Mouse (Mus musculus) intestine, postnatal 0 days (tissue): ENCODE measurements around the gene Psenen. TPM values are rescaled to one million over a fixed set of nuclear protein-coding genes. Genes with fewer than 3 reads are reported as not detected.

ENCODE experiments used
- ATAC-seq: fragments of 200-750 bp; cut with Nextera tagmentation; 2 replicates; pipeline ENCODE4 v1.8.0; 2017; ENCODE audit warnings: mild to moderate bottlenecking, moderate TSS enrichment, moderate library complexity
- H3K27ac ChIP-seq: fragments of 300-500 bp; sonication (generic); 2 replicates; pipeline ENCODE4 v1.5.1; 2014; ENCODE audit warnings: mild to moderate bottlenecking, low read depth, low read length, moderate library complexity
- H3K27me3 ChIP-seq: fragments of 300-500 bp; sonication (generic); replicated peaks from 2 replicates; pipeline ENCODE4 v1.6.1; 2014; ENCODE audit warnings: low read length, mixed read lengths; ENCODE audit not compliant: control insufficient read depth, insufficient read depth
- H3K36me3 ChIP-seq: fragments of 300-500 bp; sonication (generic); 2 replicates; pipeline ENCODE4 v1.6.1; 2014; ENCODE audit warnings: mild to moderate bottlenecking, moderate library complexity; ENCODE audit not compliant: control insufficient read depth, insufficient read depth
- H3K4me1 ChIP-seq: fragments of 300-500 bp; sonication (generic); replicated peaks from 2 replicates; pipeline ENCODE4 v1.6.1; 2014; ENCODE audit warnings: antibody characterized with exemption, low read length, mixed read lengths; ENCODE audit not compliant: control insufficient read depth, insufficient read depth
- H3K4me2 ChIP-seq: fragments of 300-500 bp; sonication (generic); replicated peaks from 2 replicates; pipeline ENCODE4 v1.6.1; 2014; ENCODE audit warnings: low read depth, mild to moderate bottlenecking, moderate library complexity
- H3K4me3 ChIP-seq: fragments of 300-500 bp; sonication (generic); 2 replicates; pipeline ENCODE4 v1.5.1; 2014; ENCODE audit warnings: low read depth, low read length
- H3K9ac ChIP-seq: fragments of 300-500 bp; sonication (generic); 2 replicates; pipeline ENCODE4 v1.6.1; 2014; ENCODE audit warnings: mild to moderate bottlenecking, low read depth, low read length
- H3K9me3 ChIP-seq: fragments of 300-500 bp; sonication (generic); 2 replicates; pipeline ENCODE4 v1.6.1; 2016; ENCODE audit warnings: mixed run types; ENCODE audit not compliant: control insufficient read depth
- CTCF ChIP-seq: sonication (generic); IDR thresholded peaks from 2 replicates; pipeline ENCODE4 v1.5.1; 2016; ENCODE audit warnings: low read depth, mild to moderate bottlenecking, control low read depth, antibody characterized with exemption, moderate library complexity
- WGBS: fragments of 180-500 bp; shearing (Covaris S2); extraction: QIAGEN DNeasy Blood & Tissue Kit; methylation state at CpG from one replicate; pipeline ENCODE4 v1.1.7; 2014; 5-methylcytosine and 5-hydroxymethylcytosine counted together
- microRNA-seq: library from miRNA; unstranded; fragments of <30 nt; microRNA quantifications from one replicate; pipeline ENCODE4, GENCODE M21; 2016
- polyA plus RNA-seq: library from polyadenylated mRNA; unstranded; fragments of >200 nt; fragmentation: Nextera tagmentation; extraction: Ambion mirVana; gene quantifications from 2 replicates; pipeline ENCODE4 v1.2.1, GENCODE M21; 2015

Gene Psenen
- polyA plus RNA-seq, 1 experiment from 2014 or later: 247 TPM

DNA sequence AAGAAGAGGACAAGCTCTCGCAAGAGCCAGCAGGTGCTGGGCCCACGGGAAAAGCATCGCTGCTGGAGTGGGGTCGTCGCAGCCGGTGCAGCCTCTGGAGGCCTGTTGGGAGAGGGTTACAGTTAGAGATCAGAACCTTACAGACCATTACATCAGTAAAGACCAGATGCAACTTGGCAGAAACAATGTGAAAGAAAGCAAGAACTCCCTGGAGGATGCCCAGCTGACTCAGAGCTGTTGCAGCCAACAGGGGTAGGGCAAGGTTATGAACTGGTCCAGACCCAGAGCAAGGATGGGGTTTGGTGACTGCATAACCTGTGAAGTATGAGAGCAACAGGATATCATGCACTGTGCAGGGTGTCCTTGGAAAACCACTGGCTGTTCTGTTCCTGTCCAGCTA, 38.9 kb downstream of the Psenen start:
- H3K9ac ChIP-seq: no peak overlapping the region
- TF ChIP-seq CTCF: no peak
- no peaks in the 10 kb centered on the region for H3K27me3 ChIP-seq
- no peak overlapping the region for H3K4me2 ChIP-seq
- no peak overlapping the region for H3K27ac ChIP-seq
- ATAC-seq: no peak
- H3K36me3 ChIP-seq: peaks cover 31% of the 10 kb centered on the region
- no peaks in the 10 kb centered on the region for H3K9me3 ChIP-seq
- H3K4me1 ChIP-seq: no peaks in the 10 kb centered on the region
- H3K4me3 ChIP-seq: no peak overlapping the region
- WGBS: 90% methylated on average over 6 of the region's 6 CpGs

- Histone ChIP-seq H3K4me1 (no peaks in the 10 kb centered on the region), H3K9ac (no peak overlapping the region), H3K4me3 (no peak overlapping the region), H3K4me2 (no peak overlapping the region), H3K27ac (no peak overlapping the region), H3K36me3 (peaks cover 16% of the 10 kb centered on the region; the same call in 1 of the 2 replicates), H3K9me3 (no peaks in the 10 kb centered on the region), H3K27me3 (no peaks in the 10 kb centered on the region)
- TF ChIP-seq CTCF: no peak
- WGBS: 91% methylated on average over 10 of the region's 10 CpGs
- no peak for ATAC-seq
Measured at GRCm38 (mm10) chr7:30522871-30523270, 40.6 kb downstream of the Psenen start.

DNA sequence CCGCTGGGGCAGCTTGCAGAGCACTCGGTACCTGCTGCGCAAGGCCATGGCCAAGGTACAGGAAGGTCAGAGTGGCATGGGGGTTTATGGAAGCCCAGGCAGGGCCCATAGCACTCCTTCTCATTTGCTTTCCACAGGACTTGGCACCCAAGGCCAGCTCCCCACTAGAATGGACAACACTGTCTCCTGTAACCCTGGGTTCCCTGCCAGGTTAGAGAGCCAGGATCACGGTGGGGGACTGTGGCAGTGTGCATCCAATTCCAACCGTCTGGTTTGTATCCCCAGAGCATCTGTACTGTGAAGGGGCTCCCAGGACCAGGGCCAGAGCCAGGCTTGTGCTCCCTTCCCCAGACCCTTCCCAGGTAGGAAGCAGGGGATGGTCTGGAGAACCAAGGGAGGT, 42.6 kb downstream of the Psenen start:
- WGBS: 83% methylated on average over 5 of the region's 5 CpGs

GRCm38 (mm10) chr7:30520396-30520795, 43.0 kb downstream of the Psenen start:
- no peak for ATAC-seq
- WGBS: 74% methylated on average over 4 of the region's 4 CpGs
- Histone ChIP-seq H3K27ac (no peak overlapping the region), H3K36me3 (peaks cover 16% of the 10 kb centered on the region; the same call in 1 of the 2 replicates), H3K9ac (no peak overlapping the region), H3K27me3 (no peaks in the 10 kb centered on the region), H3K4me1 (no peaks in the 10 kb centered on the region), H3K4me3 (no peak overlapping the region), H3K4me2 (no peak overlapping the region), H3K9me3 (no peaks in the 10 kb centered on the region)
- no peak for TF ChIP-seq CTCF

More for the DNA sequence above, 42.6 kb downstream of the Psenen start:
- peaks cover 16% of the 10 kb centered on the region; the same call in 1 of the 2 replicates for H3K36me3 ChIP-seq
- no peak for TF ChIP-seq CTCF
- H3K4me2 ChIP-seq: no peak overlapping the region
- no peak overlapping the region for H3K4me3 ChIP-seq
- no peak for ATAC-seq
- no peaks in the 10 kb centered on the region for H3K4me1 ChIP-seq
- no peaks in the 10 kb centered on the region for H3K27me3 ChIP-seq
- no peak overlapping the region for H3K27ac ChIP-seq
- no peak overlapping the region for H3K9ac ChIP-seq
- no peaks in the 10 kb centered on the region for H3K9me3 ChIP-seq

GRCm38 (mm10) chr7:30518325-30518724, 45.1 kb downstream of the Psenen start:
- Histone ChIP-seq H3K9ac (no peak overlapping the region), H3K4me2 (no peak overlapping the region), H3K36me3 (peaks cover 5% of the 10 kb centered on the region; the same call in 1 of the 2 replicates), H3K9me3 (no peaks in the 10 kb centered on the region), H3K4me3 (no peak overlapping the region), H3K27me3 (no peaks in the 10 kb centered on the region), H3K27ac (no peak overlapping the region), H3K4me1 (no peaks in the 10 kb centered on the region)
- WGBS: 33% methylated on average over 8 of the region's 8 CpGs
- TF ChIP-seq CTCF: no peak
- ATAC-seq: no peak

DNA sequence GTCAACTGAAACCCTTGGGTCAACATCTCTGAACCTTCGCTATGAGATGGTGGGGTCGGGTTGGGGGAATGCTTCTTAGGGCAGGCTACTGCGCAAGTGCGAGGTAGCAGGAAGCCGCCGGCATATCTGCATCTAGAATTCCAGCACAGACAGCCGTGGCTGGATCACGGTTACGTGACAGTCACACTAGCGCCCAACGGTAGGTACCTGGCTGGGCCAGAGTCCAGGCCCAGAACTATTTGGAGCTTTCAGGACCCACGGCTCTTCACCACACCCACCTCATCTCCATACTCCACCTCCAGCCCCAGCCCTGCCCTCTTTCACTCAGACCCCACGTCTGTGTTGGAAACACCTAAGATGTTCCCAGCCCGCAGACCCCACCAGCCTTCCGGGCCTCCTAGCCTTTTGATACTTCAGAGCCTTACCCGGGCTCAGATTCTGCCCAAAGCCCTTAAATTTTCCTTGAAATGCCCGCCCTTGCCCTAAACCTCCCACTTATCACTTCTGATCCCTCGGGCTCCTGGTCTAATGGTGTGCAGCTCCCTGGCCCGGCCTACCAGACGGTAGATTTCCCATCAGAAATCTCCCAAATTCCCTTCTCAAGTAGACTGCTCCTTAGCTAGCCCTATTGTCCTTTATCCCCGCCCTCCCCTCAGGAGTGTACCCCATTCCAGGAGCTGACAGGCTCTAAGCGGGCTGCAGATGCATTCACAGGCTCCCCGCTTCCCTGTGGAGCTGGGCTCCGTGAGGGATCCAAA, 48.2 kb downstream of the Psenen start:
- Histone ChIP-seq H3K9me3 (no peaks in the 10 kb centered on the region), H3K36me3 (no peaks in the 10 kb centered on the region), H3K4me2 (no peak overlapping the region), H3K27ac (no peak overlapping the region), H3K4me3 (no peak overlapping the region), H3K27me3 (no peaks in the 10 kb centered on the region), H3K9ac (no peak overlapping the region), H3K4me1 (no peaks in the 10 kb centered on the region)
- WGBS: 61% methylated on average over 24 of the region's 24 CpGs
- no peak for TF ChIP-seq CTCF
- ATAC-seq: no peak

Small RNAs within 50 kb of the gene (microRNA-seq; reads per million reads assigned to microRNA genes)
- gene Gm38670 (1.6 reads per million), gene Mir3569 (not detected)

Other genes starting within 250 kb of the Psenen start
- gene Syne4, start 248.8 kb downstream of the Psenen start, polyA plus RNA-seq: 12.5 and 16.3 TPM in 2 replicates
- gene E130208F15Rik, start 241.9 kb downstream of the Psenen start, polyA plus RNA-seq: not detected in 2 replicates
- gene Sdhaf1, start 239.7 kb downstream of the Psenen start, polyA plus RNA-seq: 18.3 and 18.8 TPM in 2 replicates
- gene Lrfn3, start 200.9 kb downstream of the Psenen start, polyA plus RNA-seq: 1.1 and 1.8 TPM in 2 replicates
- gene Tyrobp, start 149.9 kb downstream of the Psenen start, polyA plus RNA-seq: 60.0 and 63.6 TPM in 2 replicates
- gene Hcst, start 143.8 kb downstream of the Psenen start, polyA plus RNA-seq: 4.0 and 5.9 TPM in 2 replicates
- gene Nfkbid, start 141.9 kb downstream of the Psenen start, polyA plus RNA-seq: 1.2 and 1.3 TPM in 2 replicates
- 28.2 and 30.1 TPM in 2 replicates for gene Aplp1, start 118.1 kb downstream of the Psenen start, polyA plus RNA-seq
- 0.08 and 0.09 TPM in 2 replicates for gene Kirrel2, start 105.9 kb downstream of the Psenen start, polyA plus RNA-seq
- gene Nphs1, start 105.3 kb downstream of the Psenen start, polyA plus RNA-seq: 0.10 TPM in 1 of 2 replicates, not detected in the other
- gene Prodh2, start 70.0 kb downstream of the Psenen start, polyA plus RNA-seq: 3.9 and 5.4 TPM in 2 replicates
- 2.6 and 2.8 TPM in 2 replicates for gene Arhgap33, start 28.6 kb downstream of the Psenen start, polyA plus RNA-seq
- gene Hspb6, start 11.4 kb downstream of the Psenen start, polyA plus RNA-seq: 50.6 and 55.7 TPM in 2 replicates
- 1.9 and 2.0 TPM in 2 replicates for gene Proser3, start 11.3 kb downstream of the Psenen start, polyA plus RNA-seq
- 31.4 and 33.9 TPM in 2 replicates for gene Lin37, start 3.8 kb downstream of the Psenen start, polyA plus RNA-seq
- 65.9 and 68.6 TPM in 2 replicates for gene U2af1l4, start 326 bp downstream of the Psenen start, polyA plus RNA-seq
- gene Gm49396, start 283 bp downstream of the Psenen start, polyA plus RNA-seq: 0.83 and 1.2 TPM in 2 replicates
- gene Igflr1, start 1.8 kb upstream of the Psenen start, polyA plus RNA-seq: 0.73 and 1.2 TPM in 2 replicates
- gene Kmt2b, start 25.1 kb upstream of the Psenen start, polyA plus RNA-seq: 5.6 and 5.8 TPM in 2 replicates
- 1.2 TPM in 2 replicates for gene Zbtb32, start 35.3 kb upstream of the Psenen start, polyA plus RNA-seq
- gene Upk1a, start 49.2 kb upstream of the Psenen start, polyA plus RNA-seq: 1.0 and 1.6 TPM in 2 replicates
- gene Cox6b1, start 62.5 kb upstream of the Psenen start, polyA plus RNA-seq: 1,664 and 1,738 TPM in 2 replicates
- gene Etv2, start 72.2 kb upstream of the Psenen start, polyA plus RNA-seq: not detected in 2 replicates
- 87.8 and 88.9 TPM in 2 replicates for gene Rbm42, start 86.7 kb upstream of the Psenen start, polyA plus RNA-seq
- gene Haus5, start 101.4 kb upstream of the Psenen start, polyA plus RNA-seq: 38.3 and 38.7 TPM in 2 replicates
- not detected in 2 replicates for gene Pmis2, start 108.0 kb upstream of the Psenen start, polyA plus RNA-seq
- gene 2200002J24Rik, start 135.3 kb upstream of the Psenen start, polyA plus RNA-seq: 4.6 and 6.0 TPM in 2 replicates
- 0.35 and 0.80 TPM in 2 replicates for gene Atp4a, start 148.6 kb upstream of the Psenen start, polyA plus RNA-seq
- gene Tmem147, start 165.9 kb upstream of the Psenen start, polyA plus RNA-seq: 158 and 161 TPM in 2 replicates
- gene Gapdhs, start 180.1 kb upstream of the Psenen start, polyA plus RNA-seq: not detected in 2 replicates
- gene Sbsn, start 187.8 kb upstream of the Psenen start, polyA plus RNA-seq: 2.7 and 2.9 TPM in 2 replicates
- 27.8 and 28.2 TPM in 2 replicates for gene Dmkn, start 200.1 kb upstream of the Psenen start, polyA plus RNA-seq
- gene Krtdap, start 224.3 kb upstream of the Psenen start, polyA plus RNA-seq: 4.1 and 4.8 TPM in 2 replicates